Mouse (Mus musculus): ENCODE data around the gene Slc25a11.

Slc25a11 gene

GRCm38 (mm10) chr11:70625473-70625872 is 21.8 kb downstream of the Slc25a11 start:
- peak; percentile 32 to 63 for DNase-seq (ENCODE audit: low read depth in 2 of 2, low spot score in 2 of 2)

GRCm38 (mm10) chr11:70623053-70623742 is 24.1 kb downstream of the Slc25a11 start:
- no peak for DNase-seq (ENCODE audit: low read depth in 2 of 2, low spot score in 2 of 2)

- DNase-seq (ENCODE audit: low read depth in 2 of 2, low spot score in 2 of 2) = no peak
Observed at GRCm38 (mm10) chr11:70621972-70622814, 25.1 kb downstream of the Slc25a11 start.

- DNase-seq (ENCODE audit: low read depth in 2 of 2, low spot score in 2 of 2) = no peak
Observed at GRCm38 (mm10) chr11:70619101-70619500, 28.2 kb downstream of the Slc25a11 start, which contains the start of gene Chrne. TSS of gene Chrne (minus strand) at chr11:70619216.

- peak; percentile 23 to 46 for DNase-seq (ENCODE audit: low read depth in 2 of 2, low spot score in 2 of 2)
Observed at GRCm38 (mm10) chr11:70615516-70616093, 31.7 kb downstream of the Slc25a11 start, which contains the start of gene 4930544D05Rik. TSS of gene 4930544D05Rik (plus strand) at chr11:70615848.

DNA sequence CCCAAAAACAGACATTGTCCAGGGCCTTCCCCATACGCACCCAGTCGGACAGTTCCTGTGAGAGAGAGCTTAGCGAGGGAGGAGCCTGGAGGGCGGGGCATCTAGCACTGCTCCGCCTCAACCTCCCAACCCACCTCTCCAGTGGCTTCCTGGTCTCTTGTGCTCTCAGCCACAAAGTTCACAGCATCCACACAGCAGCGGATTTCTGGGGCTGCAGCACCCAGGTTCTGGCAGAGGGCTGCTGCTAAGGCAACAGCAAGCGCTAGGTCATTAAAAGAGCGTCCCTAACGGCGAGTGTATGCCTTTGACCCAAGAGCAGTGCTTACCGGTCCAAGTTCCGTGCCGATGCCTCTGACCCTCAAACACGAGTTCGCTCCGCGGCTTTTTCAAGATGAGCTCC is 32.2 kb downstream of the Slc25a11 start:
- peak; percentile 55 to 76 for DNase-seq (ENCODE audit: low read depth in 2 of 2, low spot score in 2 of 2)

GRCm38 (mm10) chr11:70612505-70612904 is 34.8 kb downstream of the Slc25a11 start:
- DNase-seq (ENCODE audit: low read depth in 2 of 2, low spot score in 2 of 2) = no peak

DNA sequence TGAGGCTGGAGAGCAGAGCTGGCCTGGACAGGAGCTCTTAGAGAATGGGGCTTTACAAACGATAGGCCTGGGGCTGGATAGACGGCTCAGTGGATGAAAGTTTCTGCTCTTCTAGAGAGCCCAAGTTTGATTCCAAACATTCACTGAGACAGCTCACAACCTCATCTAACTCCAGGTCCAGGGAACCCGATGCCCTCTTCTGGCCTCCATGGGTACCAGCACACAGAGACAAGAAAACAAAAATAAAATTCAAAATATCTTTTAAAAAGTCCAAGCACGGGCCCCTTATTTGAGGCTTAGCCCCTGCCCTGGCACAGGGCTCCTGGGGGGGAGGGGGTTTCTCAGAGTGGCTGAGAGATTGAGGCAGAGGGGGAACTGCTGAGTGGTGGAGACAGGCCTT is 36.5 kb downstream of the Slc25a11 start:
- no peak for DNase-seq (ENCODE audit: low read depth in 2 of 2, low spot score in 2 of 2)

- peak in 1 of 2 experiments; percentile 33 for DNase-seq (ENCODE audit: low read depth in 2 of 2, low spot score in 2 of 2)
Observed at GRCm38 (mm10) chr11:70608381-70609066, 38.8 kb downstream of the Slc25a11 start.

DNA sequence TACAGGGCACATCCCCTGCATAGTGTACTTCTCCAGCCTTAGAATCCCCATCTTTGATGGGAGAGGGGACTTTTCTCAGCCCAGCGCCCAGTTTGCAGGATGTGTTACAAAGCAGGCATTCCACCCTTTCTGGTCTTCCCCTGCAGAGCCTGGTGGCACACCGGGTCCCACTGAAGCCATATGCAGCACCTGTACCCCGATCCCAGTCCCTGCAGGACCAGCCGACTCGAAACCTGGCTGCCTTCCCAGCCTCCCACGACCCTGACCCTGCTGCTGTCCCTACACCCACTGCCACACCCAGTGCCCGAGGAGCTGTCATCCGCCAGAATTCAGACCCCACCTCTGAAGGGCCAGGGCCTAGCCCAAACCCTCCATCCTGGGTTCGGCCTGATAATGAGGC is 39.7 kb downstream of the Slc25a11 start:
- no peak for DNase-seq (ENCODE audit: low read depth in 2 of 2, low spot score in 2 of 2)

DNA sequence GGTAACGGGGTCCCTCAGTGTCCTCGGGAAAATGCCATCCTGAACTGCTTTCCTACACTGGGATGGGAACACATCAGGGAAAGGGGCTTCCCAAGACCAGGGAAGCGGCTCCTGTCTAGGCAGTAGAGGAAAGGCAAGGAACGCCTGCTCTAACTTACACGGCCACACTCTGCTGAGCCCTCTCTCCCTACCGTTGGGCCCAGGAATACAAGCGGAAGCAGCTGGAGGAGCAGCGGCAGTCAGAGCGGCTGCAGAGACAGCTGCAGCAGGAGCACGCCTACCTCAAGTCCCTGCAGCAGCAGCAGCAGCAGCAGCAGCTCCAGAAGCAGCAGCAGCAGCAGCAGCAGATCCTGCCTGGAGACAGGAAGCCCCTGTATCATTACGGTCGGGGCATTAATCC is 40.6 kb downstream of the Slc25a11 start:
- DNase-seq (ENCODE audit: low read depth in 2 of 2, low spot score in 2 of 2) = no peak

DNA sequence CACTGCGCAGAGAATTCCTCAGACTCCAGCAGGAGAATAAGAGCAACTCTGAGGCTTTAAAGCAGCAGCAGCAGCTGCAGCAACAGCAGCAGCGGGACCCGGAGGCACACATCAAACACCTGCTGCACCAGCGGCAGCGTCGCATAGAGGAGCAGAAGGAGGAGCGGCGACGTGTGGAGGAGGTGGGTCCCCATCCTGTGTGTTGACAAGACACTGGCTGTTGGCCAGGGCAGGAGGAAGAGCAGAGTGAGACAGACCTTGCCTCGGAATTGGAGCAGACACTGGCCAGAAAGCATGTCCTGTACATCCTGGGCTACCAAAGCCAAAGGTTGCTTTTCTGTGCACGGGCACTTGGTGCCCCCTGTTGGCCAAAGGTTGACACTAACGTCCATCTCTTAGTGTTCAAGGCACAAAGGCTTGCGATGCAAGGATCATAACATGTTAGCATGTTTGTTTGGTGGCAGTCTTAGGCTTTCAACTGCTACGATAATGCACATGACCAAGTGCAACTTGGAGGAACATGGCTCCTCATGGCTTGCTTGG is 42.2 kb downstream of the Slc25a11 start:
- peak; percentile 67 to 74 for DNase-seq (ENCODE audit: low read depth in 2 of 2, low spot score in 2 of 2)

GRCm38 (mm10) chr11:70598451-70598953 is 48.8 kb downstream of the Slc25a11 start:
- DNase-seq (ENCODE audit: low read depth in 2 of 2, low spot score in 2 of 2) = no peak

DNA sequence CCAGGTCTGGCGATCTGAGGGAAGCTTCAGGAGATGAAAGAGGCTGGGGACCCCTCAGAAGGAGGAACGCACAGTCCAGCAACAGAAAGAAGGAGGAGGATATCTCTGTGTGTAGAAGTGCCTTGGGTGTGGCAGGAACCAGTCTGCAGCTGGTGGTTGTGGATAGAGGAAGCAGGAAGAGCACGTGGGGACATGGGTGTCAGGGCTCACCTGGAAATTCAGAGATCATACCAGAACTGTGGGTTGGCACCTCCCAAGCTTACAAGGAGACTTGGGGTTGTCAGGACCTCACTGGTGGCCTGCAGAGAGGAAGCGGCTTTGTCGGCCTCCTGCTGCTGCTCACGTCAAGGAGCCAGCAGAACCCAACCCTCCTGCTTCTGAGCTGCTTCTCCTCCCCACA is 50.0 kb downstream of the Slc25a11 start:
- no peak for DNase-seq (ENCODE audit: low read depth in 2 of 2, low spot score in 2 of 2)

GRCm38 (mm10) chr11:70596094-70596493 is 51.2 kb downstream of the Slc25a11 start:
- no peak for DNase-seq (ENCODE audit: low read depth in 2 of 2, low spot score in 2 of 2)

- DNase-seq (ENCODE audit: low read depth in 2 of 2, low spot score in 2 of 2) = no peak
Observed at GRCm38 (mm10) chr11:70595638-70596037, 51.6 kb downstream of the Slc25a11 start.

- no peak for DNase-seq (ENCODE audit: low read depth in 2 of 2, low spot score in 2 of 2)
Observed at GRCm38 (mm10) chr11:70594253-70594989, 52.9 kb downstream of the Slc25a11 start.
